Mouse (Mus musculus) left cerebral cortex, postnatal 36 days (tissue): ENCODE results near the gene Nav2. TPM values are rescaled to one million over a fixed set of nuclear protein-coding genes. Genes with fewer than 3 reads are reported as not detected.
A peak's percentile ranks its signal among the peaks of the same experiment; 100 is the strongest.

Experiments used
- DNase-seq, 2 experiments: peaks; one replicate each; pipeline ENCODE4 v3.0.0; 2021 to 2022; ENCODE audit warnings: low spot score in 2 of 2, mixed read lengths in 1 of 2
- intact Hi-C: fragments of 180-260 bp; cut with DNase I; formaldehyde crosslinking; loops from one replicate; pipeline ENCODE4 v1.15.1; 2025
- total RNA-seq, 2 experiments: library from RNA; stranded (reverse); gene quantifications; 2 replicates each; pipeline ENCODE4 v1.2.3; 2021

Gene Nav2
- total RNA-seq, 2 experiments from 2014 or later, result 62.0 to 120 TPM

DNA sequence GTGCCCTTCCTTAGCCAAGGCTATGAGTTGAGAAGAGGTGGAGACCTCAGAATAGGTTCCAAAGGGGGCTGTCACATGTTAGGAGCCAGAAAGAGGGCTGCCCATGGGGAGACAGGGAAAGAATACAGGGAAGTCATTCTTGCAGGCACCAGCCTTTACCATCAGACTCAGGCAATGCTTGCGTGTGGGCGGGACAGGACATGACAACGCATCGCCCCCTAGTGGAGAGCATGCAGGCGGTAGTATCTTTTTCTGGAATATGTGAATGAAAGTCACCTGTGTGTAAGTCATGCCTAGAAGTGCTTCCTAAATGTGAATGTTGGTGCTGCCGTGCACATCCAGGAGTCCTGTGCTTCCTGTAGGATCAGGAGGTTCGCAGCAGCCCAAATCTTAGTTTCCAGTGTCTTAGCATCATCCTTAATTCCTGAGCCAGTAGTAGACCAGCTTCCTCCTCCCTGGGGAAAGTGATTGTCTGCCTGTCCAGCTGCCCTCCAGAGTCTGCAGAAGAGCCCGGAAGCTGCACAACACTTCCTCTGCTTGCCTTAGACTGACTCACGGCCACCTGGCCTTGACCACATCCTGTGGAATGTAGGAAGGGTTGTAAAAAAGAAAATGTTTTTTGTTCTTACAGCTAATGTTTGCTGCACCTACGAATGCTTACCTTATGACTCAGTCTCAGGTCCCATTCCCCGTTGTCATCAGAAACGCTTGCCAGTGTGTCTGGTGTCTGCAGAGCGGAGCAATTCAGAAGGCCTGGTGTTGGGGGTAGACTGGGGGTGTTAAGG lies 692.9 kb downstream of the Nav2 start:
- intact Hi-C loops, result no loop called here
- peak; percentile 72 to 82 for DNase-seq

DNA sequence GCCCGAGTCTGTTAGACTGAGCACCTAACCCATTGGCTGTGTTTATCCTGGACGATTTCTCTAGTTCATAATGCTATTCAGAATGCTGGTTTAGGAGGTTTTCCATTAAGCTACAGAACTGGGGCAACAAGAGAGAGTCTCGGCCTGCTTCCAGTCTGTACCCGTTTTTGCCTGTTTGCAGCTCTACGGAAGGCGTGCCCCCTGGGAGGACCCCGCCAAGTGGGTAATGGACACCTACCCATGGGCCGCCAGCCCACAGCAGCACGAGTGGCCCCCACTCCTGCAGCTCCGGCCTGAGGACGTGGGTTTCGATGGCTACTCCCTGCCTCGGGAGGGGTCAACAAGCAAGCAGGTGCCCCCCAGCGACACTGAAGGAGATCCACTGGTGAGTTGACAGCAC lies 695.7 kb downstream of the Nav2 start:
- DNase-seq, result no peak
- intact Hi-C loops, result no loop called here

DNA sequence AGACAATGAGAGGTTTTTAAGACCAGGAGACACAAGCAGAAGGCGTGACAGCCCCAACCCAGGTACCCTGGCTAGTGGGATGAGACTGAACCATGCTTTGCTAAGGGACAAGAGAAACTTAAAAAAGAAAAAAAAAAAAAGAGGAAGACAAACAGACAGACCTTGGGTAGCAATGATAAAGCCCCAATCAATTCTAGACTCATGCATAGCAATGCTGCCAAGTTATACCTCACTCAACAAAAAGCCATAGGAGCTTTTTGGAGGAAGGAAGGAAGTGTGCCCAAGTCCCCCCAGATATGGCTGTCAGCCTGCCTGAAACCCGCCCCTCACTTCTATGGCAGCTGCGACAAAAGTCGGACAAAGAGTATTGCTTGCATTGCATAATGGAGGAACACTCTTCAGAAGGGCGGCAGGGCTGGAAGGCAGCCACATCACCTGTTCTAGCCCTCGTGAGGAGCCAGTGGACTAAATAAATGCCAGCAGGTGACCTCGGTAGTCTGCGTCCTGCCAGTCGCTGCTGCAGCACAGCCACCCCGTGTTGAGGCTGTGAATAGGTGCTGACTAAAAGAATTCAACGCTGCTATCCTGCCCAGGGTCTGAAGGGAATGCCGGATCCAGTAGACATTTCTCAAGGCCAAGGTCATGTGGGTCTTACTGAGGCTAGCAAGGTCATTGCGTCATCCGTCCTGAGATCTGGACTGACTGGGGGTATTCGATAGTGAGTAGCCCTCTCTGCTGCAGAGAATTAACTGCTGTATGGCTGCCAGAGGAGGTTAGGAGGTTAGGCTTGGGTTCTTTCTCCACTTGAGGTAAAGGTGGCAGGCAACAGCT lies 696.7 kb downstream of the Nav2 start:
- DNase-seq, result no peak
- intact Hi-C loops, result no loop called here

DNA sequence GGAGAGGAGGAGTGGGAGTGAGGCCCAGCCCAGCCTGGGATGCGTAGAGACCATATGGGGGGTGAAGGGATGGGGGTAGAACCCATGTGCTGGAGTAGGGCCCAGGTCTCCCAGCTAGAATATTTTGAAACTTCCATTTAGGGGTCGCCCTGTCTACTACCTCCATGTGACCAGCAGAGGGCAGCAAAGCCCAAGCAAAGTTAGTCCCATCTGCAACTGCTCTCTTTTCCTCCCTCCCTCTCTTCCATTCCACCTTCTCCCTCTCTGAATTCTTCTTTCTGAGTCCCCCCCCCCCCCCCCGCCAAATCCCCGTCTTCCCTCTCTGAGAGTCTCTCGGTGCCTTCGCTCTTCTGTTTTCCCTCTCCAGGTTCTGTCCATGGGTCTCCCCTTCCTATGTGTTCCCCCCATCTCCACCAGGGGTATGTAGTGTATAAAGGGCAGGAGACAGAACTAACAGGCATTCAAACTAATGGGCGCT lies 707.8 kb downstream of the Nav2 start:
- peak in 1 of 2 experiments; percentile 59 for DNase-seq
- intact Hi-C loops, result loop anchor here (1.0 to 5.0 kb wide), 2 partner anchors 138 to 306 kb away; no protein-coding TSS in a partner anchor

DNA sequence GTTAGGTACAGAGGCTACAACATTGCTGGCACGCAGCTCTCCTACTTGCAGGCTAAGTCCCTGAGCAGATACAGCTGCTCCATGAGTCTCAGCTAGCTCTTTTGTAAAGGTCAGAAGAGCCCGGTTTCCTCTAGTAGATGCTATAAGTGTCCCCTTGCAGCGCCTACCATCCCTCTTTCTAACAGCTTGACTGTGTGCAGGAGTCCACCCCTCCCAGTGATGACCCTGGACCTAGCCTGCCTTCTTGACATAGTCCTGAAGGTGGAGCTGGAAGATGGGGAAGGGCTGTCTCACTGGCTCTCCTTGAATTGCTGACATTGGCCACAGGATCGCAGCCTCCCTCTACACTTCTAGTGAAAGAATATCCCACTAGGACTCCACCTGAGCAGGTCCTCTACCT lies 708.6 kb downstream of the Nav2 start:
- no peak for DNase-seq
- intact Hi-C loops, result loop anchor here (5.0 kb wide), 1 partner anchor 305 kb away; no protein-coding TSS in a partner anchor

DNA sequence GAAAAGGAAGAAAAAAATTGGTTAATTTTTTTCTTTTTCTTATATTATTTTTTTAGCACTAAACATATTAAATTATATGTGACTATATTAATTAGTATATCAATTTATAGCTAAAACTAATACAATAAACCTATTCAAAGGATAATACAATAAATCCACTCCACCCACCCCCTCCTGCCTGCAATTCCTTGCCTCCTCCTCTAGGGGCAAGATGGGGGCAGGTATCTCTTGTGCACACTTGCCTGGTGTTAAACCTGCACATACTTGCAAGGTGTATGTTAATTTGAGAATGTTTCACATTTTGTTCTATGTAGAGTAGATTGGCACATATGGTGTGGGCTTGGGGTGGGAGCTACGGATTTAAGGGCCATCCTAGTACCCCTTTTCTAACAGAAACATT lies 711.6 kb downstream of the Nav2 start:
- intact Hi-C loops, result no loop called here
- DNase-seq, result no peak

DNA sequence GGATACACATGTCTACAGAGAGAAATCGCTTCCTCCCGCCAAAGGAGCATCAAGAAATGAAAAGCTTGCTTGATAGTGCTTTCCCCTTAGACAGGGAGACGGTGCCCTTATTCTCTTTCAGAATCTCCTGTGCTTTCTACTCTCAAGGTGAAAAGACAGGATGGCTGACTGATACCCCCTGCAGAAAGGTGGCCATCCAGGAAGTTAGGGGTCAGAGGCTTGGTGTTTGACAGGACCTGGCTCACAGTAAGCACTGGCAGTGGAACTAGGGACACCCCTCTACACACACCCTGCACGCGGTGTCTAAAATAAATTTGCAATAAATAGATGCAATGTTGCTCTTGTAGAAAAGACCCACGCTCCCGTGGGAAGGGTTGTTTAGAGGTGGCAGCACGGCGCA lies 723.4 kb downstream of the Nav2 start:
- no peak for DNase-seq
- intact Hi-C loops, result loop anchor here (5.0 kb wide), 1 partner anchor 280 kb away; the partner anchor contains the start of gene Slc6a5

DNA sequence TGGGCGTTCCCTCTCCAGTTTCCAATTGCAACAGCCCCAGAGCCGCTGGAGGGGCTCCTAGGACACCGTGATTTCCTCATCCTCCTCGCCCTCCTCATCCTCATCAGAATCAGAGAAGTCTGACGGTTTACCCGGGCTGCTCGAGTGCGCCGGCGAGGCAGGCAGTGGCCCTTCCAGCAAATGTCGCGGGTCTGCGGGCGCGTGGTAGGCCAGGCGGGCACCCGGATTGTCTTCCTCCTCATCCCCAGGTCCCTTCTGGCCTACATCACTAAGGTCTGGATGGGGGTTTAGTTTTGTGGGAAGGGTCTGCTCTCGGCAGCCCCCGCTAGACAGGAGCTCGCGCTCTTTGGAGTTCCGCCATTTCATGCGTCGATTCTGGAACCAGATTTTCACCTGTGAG lies 723.9 kb downstream of the Nav2 start:
- no peak for DNase-seq
- intact Hi-C loops, result loop anchor here (5.0 kb wide), 1 partner anchor 280 kb away; the partner anchor contains the start of gene Slc6a5

DNA sequence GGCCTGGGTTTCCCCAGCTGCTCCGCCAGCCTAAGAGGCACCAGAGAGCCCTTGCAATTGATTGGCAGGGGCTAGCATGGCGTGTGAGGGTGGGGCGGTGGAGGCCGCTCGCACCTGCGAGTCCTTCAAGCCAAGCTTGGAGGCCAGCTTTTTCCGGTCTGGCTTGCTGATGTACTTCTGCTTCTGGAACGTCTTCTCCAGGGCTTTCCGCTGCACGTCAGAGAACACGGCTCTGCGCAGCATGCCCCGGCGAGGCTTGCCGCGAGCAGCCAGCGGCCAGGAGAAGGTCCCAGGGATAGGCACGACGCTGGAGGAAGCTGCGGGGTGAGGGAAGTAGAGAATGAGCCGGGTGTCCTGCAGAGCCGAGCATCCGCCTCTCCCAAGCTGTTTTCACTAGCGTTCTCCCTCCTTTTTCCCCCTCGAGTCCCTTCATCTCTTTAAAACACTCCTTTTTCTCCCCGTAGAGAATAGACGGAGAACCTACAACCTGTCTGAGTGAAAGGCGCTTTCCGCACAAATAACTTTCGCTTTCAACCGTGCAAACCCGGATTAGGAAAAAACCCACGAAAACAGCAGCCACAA lies 725.0 kb downstream of the Nav2 start:
- intact Hi-C loops, result loop anchor here (5.0 kb wide), 1 partner anchor 279 kb away; the partner anchor contains the start of gene Slc6a5
- DNase-seq, result no peak

DNA sequence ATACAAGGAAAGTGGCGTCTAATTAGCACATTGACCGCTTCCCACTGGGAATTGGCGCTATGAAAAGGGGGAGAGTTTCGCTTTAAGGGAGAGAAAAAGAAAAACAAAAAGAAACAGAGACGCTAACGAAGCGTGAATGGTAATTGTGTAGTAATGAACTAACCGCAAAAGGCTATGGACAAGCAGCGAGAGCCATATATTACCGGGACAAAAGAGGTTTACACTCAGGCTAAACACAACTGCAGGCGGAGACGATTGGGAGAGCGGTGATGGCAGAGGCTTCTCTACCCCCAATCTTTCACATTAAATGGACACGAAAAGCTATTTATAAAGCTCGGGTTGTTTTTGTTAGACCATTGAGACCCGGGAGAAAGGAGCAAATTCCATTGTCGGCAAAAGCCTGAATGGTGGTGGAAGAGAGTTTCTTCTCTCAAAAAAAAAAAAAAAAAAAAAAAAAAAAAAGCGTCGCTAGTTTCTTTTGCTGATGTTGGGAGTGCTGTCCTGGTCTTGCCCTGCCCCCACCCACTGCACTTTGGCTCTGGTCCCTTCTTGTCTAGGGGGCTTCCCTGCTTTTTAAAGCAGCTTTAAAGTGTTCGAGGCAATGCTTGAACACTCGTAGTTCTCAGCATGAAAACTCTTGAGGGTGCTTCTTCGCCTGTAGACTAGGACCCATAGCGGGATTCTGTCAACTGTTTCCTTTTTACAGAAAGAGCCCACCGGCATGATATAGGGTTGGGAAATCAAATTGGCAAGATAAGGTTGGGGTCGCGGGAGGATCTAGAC lies 726.0 kb downstream of the Nav2 start:
- intact Hi-C loops, result loop anchor here (5.0 kb wide), 2 partner anchors 43 to 278 kb away; partner anchors contain the start of gene Slc6a5
- no peak for DNase-seq

DNA sequence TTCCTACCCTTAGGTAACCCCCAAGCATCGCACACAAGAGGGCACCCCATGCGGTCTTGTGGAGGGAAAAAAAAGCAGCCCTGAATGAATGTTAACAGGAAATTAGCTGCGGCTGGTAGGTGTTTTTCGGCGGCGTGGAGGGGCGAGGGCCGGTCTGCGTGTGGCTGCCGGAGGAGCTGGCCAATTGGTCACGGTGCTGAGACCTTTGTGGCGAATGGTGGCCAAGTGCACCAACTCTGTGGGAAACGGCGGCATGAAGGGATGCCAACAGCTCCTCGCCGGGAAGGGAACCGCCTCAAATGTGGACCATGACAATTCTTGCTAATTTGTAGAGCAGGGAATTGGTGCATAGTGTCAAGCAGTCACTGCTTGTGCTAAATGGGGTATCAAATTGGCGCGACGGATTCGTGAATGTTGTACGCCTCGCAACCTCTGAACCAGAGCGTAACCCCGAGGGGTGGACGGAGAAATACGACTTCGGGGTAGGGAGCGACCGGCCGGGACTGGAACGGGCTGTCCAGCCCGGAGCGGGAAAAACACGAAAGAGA lies 726.6 kb downstream of the Nav2 start:
- intact Hi-C loops, result loop anchor here (5.0 kb wide), 1 partner anchor 42 kb away; no protein-coding TSS in a partner anchor
- DNase-seq, result no peak

DNA sequence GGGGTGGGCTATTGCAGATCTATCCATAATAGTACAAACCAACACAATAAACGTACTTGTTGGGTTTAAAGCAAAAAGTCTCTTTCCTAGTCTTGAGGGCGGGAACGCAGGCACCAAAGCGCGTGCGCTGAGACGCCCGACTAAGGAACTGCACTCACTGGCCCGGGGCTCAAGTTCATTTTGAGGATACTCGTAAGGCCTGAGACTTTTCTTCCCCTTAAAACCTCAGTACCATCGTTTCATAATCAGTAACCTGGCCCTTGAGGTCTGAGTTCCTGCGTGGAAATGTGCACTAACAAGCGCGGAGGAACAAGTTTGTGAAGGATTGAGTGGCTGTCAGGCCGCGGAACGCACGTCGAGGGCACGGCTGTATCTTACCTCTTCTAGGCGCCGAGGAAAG lies 727.5 kb downstream of the Nav2 start:
- no peak for DNase-seq
- intact Hi-C loops, result loop anchor here (5.0 kb wide), 1 partner anchor 41 kb away; no protein-coding TSS in a partner anchor

DNA sequence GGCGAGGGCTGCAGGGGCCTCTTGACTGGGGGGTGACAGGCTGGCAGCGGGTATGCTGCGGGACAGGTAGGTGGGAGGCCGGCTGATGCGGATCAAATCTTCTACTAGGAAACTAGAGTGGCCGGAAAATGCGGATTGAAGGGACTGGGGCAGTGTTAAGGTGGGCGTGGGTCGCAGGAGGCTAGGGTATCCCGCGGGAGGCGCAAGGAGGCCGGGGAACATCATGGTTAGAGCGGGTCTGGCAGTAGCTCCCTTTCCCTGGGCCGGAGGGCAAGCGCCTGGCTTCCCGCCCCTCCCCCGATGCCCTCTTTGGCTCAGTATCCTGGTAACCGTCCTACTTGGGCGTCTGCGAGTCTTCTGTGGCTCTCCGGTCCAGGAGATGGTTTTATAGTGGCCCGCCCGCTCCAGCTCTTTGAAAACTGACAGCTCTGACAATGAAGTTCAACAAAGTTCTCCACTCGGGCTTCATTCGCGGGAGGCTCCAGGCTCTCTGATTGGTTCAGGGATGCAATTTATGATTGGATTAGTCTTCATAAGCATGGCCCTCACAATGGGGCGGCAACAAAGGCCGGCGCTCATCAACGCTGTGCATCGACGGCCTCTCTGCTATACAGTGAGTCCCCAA lies 728.1 kb downstream of the Nav2 start, which contains the start of gene Dbx1:
Dbx1 (minus strand) TSS at position 359 of the 625 bp plus-strand sequence.
- intact Hi-C loops, result loop anchor here (5.0 kb wide), 1 partner anchor 41 kb away; no protein-coding TSS in a partner anchor
- no peak for DNase-seq

DNA sequence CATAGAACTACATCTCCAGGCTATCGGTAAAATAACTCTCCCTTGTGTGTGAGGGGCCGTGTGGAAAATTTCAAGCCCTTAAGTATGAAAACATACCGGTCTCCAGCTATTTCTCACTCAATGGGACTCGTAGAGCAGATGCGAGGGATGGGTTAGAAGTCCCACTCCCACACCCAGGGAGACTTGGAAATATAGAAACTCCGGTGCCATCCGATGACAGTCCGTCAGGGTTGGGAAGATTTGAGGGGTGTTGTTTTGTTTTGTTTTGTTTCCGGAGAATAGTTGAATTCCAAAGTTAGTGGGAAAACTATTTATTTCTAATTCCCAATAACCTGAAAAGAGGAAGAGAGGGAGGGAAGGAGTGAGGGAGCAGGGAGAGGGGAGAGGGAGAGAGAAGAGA lies 728.8 kb downstream of the Nav2 start:
- no peak for DNase-seq
- intact Hi-C loops, result loop anchor here (5.0 kb wide), 1 partner anchor 40 kb away; no protein-coding TSS in a partner anchor

DNA sequence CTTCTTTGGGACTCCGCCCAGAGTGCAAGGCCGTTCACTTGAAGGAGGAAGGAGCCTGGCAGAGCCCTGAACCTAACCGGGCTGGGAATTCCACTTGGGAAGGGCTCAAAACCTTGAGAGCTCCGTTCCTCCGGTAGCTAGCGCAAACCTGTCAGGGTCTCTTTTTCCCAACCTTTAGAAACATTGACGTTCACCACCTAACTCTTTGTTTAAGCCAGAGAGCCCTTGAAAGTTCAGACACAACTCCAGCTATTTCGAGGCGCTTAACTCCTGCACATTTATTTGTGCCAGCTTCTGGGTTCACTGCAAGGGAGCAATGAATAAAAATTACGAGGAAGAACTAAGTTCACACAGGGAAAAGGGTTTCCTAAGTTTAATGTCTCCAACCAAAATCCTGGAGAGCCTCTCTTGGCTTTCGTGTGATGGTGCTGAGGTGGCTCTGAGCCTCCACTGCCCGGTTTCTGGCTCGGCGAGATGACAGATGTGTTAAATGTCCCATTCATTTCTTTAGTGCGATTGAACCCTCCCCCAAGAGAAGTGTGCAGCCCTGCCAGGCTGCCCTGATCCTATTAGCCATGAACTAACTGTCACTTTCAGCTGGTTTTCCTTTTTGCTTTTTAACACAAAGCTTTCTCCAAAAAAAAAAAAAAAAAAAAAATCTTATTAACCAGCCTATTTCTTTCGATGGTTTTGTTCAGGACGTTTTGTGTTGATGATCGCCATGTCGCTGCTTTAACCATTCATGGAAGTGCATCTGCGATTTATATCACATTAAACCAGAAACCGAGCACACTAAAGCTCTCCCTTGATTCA lies 729.5 kb downstream of the Nav2 start:
- DNase-seq, result no peak
- intact Hi-C loops, result loop anchor here (5.0 kb wide), 1 partner anchor 39 kb away; no protein-coding TSS in a partner anchor

DNA sequence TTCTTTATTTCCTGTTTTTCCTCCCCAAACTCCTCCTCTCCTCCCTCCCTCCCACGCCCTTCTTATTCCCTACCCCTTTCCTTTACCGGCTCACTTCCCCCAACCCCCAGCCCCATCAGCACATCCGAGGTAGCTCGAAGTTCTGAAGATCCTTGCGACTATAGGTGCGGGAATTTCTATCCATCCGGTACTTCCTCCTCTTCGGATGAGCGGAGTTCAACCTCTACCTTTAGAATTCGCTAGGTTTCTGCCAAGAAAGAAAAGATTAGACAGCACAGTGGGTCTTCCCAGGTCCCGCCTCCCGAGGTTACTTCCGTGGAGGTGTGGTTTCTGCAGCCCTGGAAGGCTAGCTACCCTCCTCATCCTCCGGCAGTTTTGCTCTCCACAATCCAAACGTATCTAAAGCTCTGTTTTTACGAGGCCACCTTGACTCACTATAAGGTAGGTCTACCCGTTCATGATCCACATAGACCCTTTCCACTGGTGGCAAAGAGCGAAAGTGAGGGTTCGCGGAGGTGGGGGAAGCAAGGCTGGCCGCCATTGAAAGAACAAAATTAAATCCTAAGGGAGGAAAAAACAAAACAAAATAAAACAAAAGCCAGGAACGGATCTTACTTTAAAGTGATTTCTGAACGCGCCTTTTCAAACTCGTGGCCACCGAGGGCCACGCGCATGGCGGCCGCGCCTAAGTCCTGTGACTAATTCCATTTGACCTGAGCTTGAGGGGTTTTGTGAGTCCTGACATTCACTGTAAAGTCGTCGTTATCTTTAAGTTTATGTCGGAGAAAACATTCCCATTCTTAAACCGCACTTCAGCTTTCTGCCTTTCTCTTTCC lies 730.6 kb downstream of the Nav2 start:
- DNase-seq, result no peak
- intact Hi-C loops, result loop anchor here (5.0 kb wide), 1 partner anchor 38 kb away; no protein-coding TSS in a partner anchor
